Mouse (Mus musculus) heart, embryonic 12.5 days (tissue): ENCODE results near the gene She. TPM values are rescaled to one million over a fixed set of nuclear protein-coding genes. Genes with fewer than 3 reads are reported as not detected.

Source experiments
- ATAC-seq: fragments of 200-750 bp; cut with Nextera tagmentation; 2 replicates; pipeline ENCODE4 v1.8.0; 2017; ENCODE audit warnings: moderate TSS enrichment, moderate library complexity; ENCODE audit not compliant: insufficient number of reproducible peaks, low FRiP score
- H3K27ac ChIP-seq: fragments of 300-500 bp; sonication (generic); 2 replicates; pipeline ENCODE4 v1.5.1; 2016; ENCODE audit warnings: mild to moderate bottlenecking, moderate library complexity; ENCODE audit not compliant: poor library complexity, severe bottlenecking
- H3K27me3 ChIP-seq: fragments of 300-500 bp; sonication (generic); replicated peaks from 2 replicates; pipeline ENCODE4 v1.6.1; 2016; ENCODE audit warnings: mild to moderate bottlenecking, moderate library complexity
- H3K36me3 ChIP-seq: fragments of 300-500 bp; sonication (generic); 2 replicates; pipeline ENCODE4 v1.6.1; 2016; ENCODE audit warnings: mild to moderate bottlenecking, moderate library complexity
- H3K4me1 ChIP-seq: fragments of 300-500 bp; sonication (generic); replicated peaks from 2 replicates; pipeline ENCODE4 v1.6.1; 2016; ENCODE audit warnings: mild to moderate bottlenecking
- H3K4me2 ChIP-seq: fragments of 300-500 bp; sonication (generic); 2 replicates; pipeline ENCODE4 v1.6.1; 2016; ENCODE audit warnings: mild to moderate bottlenecking, moderate library complexity
- H3K4me3 ChIP-seq: fragments of 300-500 bp; sonication (generic); 2 replicates; pipeline ENCODE4 v1.5.1; 2016; ENCODE audit warnings: mild to moderate bottlenecking
- H3K9ac ChIP-seq: fragments of 300-500 bp; sonication (generic); 2 replicates; pipeline ENCODE4 v1.6.1; 2016; ENCODE audit warnings: mild to moderate bottlenecking, moderate library complexity
- H3K9me3 ChIP-seq: fragments of 300-500 bp; sonication (generic); replicated peaks from 2 replicates; pipeline ENCODE4 v1.6.1; 2016; ENCODE audit warnings: mild to moderate bottlenecking, moderate library complexity
- WGBS: fragments of 180-500 bp; shearing (Covaris S2); methylation state at CpG from one replicate; pipeline ENCODE4 v1.1.7; 2016; 5-methylcytosine and 5-hydroxymethylcytosine counted together
- polyA plus RNA-seq: library from polyadenylated mRNA; unstranded; fragments of >200 nt; fragmentation: Nextera tagmentation; extraction: Ambion mirVana; gene quantifications from 2 replicates; pipeline ENCODE4 v1.2.1, GENCODE M21; 2016

The She gene
- polyA plus RNA-seq, 1 experiment from 2014 or later: 9.6 TPM

DNA sequence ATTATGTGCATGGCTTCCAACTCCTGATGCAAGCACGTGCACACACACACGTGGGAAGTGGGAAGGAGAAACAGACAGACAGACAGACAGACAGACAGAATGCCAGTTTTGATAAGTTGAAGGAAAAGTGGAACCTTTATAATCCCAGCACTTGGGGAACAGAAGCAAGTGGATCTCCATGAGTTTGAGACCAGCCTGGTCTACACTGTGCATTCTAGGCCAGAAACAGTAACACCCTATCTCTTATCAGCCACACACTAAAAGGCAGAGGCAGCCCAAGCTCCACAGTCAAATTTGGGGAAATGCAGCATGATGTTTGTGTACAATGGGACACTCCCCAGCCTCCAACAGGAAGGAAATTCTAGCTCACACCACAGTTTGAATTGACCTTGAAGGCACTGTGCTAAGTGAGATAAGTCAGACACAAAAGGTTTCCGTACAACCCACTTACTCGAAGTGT, 52.4 kb downstream of the She start:
- no peak for ATAC-seq
- Histone ChIP-seq H3K4me3 (no peak overlapping the region), H3K36me3 (no peaks in the 10 kb centered on the region), H3K9me3 (no peaks in the 10 kb centered on the region), H3K9ac (no peak overlapping the region), H3K27me3 (no peaks in the 10 kb centered on the region), H3K4me2 (no peak overlapping the region), H3K27ac (no peak overlapping the region), H3K4me1 (0 out of 2 replicates have a peak, but pooled peaks cover 5% of the 10 kb centered on the region)
- 55% methylated on average over 4 of the region's 4 CpGs for WGBS

GRCm38 (mm10) chr3:89885766-89886165, 54.6 kb downstream of the She start:
- H3K27me3 ChIP-seq: no peaks in the 10 kb centered on the region
- H3K4me2 ChIP-seq: no peak overlapping the region
- no peak overlapping the region for H3K27ac ChIP-seq
- H3K4me3 ChIP-seq: no peak overlapping the region
- no peak overlapping the region for H3K9ac ChIP-seq
- 88% methylated on average over 11 of the region's 11 CpGs for WGBS
- H3K9me3 ChIP-seq: no peaks in the 10 kb centered on the region
- 0 out of 2 replicates have a peak, but pooled peaks have one; percentile 36 for ATAC-seq
- H3K36me3 ChIP-seq: no peaks in the 10 kb centered on the region
- H3K4me1 ChIP-seq: 0 out of 2 replicates have a peak, but pooled peaks cover 5% of the 10 kb centered on the region

- 76% methylated on average over 7 of the region's 7 CpGs for WGBS
- ATAC-seq: no peak
- H3K9me3 ChIP-seq: no peaks in the 10 kb centered on the region
- H3K4me3 ChIP-seq: no peak overlapping the region
- no peaks in the 10 kb centered on the region for H3K36me3 ChIP-seq
- no peak overlapping the region for H3K27ac ChIP-seq
- H3K9ac ChIP-seq: no peak overlapping the region
- H3K27me3 ChIP-seq: no peaks in the 10 kb centered on the region
- 0 out of 2 replicates have a peak, but pooled peaks cover 5% of the 10 kb centered on the region for H3K4me1 ChIP-seq
- no peak overlapping the region for H3K4me2 ChIP-seq
Observed at GRCm38 (mm10) chr3:89887582-89888230, 56.5 kb downstream of the She start.

DNA sequence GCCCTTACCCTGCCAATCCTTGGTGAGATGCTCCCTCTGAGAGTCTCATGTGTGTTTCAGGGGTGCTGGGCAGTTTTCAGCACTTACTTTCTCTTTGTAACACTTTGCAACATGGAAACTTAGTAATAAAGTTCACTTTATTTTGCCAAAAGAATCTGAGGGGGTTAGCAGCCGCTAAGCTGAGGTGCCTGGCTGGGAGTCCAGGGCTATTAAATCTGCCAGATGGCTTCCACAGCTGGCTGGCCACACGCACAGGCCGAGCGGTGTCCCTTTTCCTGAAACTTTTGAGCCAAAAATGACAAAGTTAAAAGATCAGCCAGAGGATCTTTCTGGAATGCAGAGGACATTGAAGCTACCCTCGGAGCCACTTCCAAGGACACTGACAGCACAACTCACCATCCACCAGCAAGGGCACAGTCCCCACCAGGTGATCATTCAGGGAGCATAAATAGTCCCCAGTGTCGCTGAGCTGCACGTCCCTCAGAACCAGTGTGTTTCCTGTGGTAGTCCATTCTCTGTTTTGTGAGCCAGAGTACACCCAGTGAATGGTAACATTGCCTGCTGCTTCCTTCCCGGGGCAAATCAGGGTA, 58.8 kb downstream of the She start:
- no peak overlapping the region for H3K4me3 ChIP-seq
- 71% methylated on average over 8 of the region's 8 CpGs for WGBS
- H3K27me3 ChIP-seq: no peaks in the 10 kb centered on the region
- no peaks in the 10 kb centered on the region for H3K9me3 ChIP-seq
- no peak overlapping the region for H3K4me2 ChIP-seq
- ATAC-seq: no peak
- H3K27ac ChIP-seq: no peak overlapping the region
- no peaks in the 10 kb centered on the region for H3K36me3 ChIP-seq
- H3K4me1 ChIP-seq: no peaks in the 10 kb centered on the region
- no peak overlapping the region for H3K9ac ChIP-seq

DNA sequence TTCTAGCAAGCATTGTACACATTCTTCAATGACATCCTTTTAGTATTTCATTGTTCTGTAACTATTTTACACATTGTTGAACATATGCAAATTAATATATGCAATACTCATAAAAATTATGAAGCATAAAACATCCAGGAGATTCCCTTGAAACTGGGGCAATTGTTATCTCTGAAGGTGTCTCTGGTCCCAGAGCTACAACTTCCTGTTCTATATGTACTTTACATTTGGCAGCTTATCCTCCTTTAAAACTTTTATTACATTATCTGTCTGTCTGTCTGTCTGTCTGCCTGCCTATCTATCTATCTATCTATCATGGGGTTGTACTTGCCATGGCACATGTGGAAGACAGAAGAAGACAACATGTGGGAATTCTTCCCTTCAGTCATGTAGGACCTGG, 60.5 kb downstream of the She start:
- Histone ChIP-seq H3K27me3 (0 out of 2 replicates have a peak, but pooled peaks cover 5% of the 10 kb centered on the region), H3K4me1 (no peaks in the 10 kb centered on the region), H3K9ac (no peak overlapping the region), H3K9me3 (no peaks in the 10 kb centered on the region), H3K27ac (no peak overlapping the region), H3K4me3 (no peak overlapping the region), H3K4me2 (no peak overlapping the region), H3K36me3 (no peaks in the 10 kb centered on the region)
- no peak for ATAC-seq

GRCm38 (mm10) chr3:89892517-89893106, 61.4 kb downstream of the She start:
- Histone ChIP-seq H3K9ac (no peak overlapping the region), H3K27me3 (peaks cover 10% of the 10 kb centered on the region; the same call in 1 of the 2 replicates), H3K9me3 (no peaks in the 10 kb centered on the region), H3K4me3 (no peak overlapping the region), H3K27ac (no peak overlapping the region), H3K36me3 (no peaks in the 10 kb centered on the region), H3K4me2 (no peak overlapping the region), H3K4me1 (no peaks in the 10 kb centered on the region)
- WGBS: 77% methylated on average over 5 of the region's 5 CpGs
- no peak for ATAC-seq

GRCm38 (mm10) chr3:89896571-89896970, 65.4 kb downstream of the She start:
- no peak overlapping the region for H3K27ac ChIP-seq
- H3K9me3 ChIP-seq: no peaks in the 10 kb centered on the region
- no peaks in the 10 kb centered on the region for H3K36me3 ChIP-seq
- H3K4me2 ChIP-seq: no peak overlapping the region
- H3K9ac ChIP-seq: no peak overlapping the region
- WGBS: 40% methylated on average over 5 of the region's 5 CpGs
- no peak overlapping the region for H3K4me3 ChIP-seq
- peaks cover 10% of the 10 kb centered on the region; the same call in 1 of the 2 replicates for H3K27me3 ChIP-seq
- ATAC-seq: no peak
- peaks cover 16% of the 10 kb centered on the region for H3K4me1 ChIP-seq

DNA sequence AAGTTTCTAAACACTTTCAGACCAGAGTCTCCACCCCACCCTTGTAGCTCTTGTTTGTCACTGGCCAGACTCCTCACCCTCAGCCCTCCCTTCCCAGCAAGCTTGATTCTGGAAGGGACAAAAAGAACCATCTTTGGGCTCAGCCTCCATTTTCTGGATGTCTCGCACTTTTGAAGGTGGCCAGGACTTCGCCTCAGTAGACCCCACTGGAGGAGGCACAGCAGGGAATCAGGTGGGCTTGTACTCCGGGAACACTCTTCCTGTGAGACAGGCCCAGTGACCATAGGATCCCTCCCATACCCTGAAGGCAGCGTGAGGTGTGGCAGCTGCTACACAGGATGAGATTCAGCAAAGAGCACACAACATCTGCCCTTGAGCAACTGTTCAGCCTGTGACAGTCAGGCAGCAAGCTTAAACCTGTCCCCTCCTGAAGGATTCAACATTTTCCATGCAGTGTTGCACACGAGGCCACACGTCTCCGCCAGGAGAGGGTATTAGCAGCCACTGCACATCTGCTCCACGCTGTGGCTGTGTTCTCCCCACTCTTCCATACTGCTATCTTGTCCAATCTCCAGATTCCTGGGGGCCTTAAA, 66.1 kb downstream of the She start:
- H3K4me2 ChIP-seq: no peak overlapping the region
- no peak for ATAC-seq
- H3K9ac ChIP-seq: no peak overlapping the region
- peaks cover 23% of the 10 kb centered on the region for H3K4me1 ChIP-seq
- 78% methylated on average over 8 of the region's 8 CpGs for WGBS
- peaks cover 10% of the 10 kb centered on the region; the same call in 1 of the 2 replicates for H3K27me3 ChIP-seq
- no peak overlapping the region for H3K4me3 ChIP-seq
- H3K9me3 ChIP-seq: no peaks in the 10 kb centered on the region
- H3K36me3 ChIP-seq: no peaks in the 10 kb centered on the region
- no peak overlapping the region for H3K27ac ChIP-seq

DNA sequence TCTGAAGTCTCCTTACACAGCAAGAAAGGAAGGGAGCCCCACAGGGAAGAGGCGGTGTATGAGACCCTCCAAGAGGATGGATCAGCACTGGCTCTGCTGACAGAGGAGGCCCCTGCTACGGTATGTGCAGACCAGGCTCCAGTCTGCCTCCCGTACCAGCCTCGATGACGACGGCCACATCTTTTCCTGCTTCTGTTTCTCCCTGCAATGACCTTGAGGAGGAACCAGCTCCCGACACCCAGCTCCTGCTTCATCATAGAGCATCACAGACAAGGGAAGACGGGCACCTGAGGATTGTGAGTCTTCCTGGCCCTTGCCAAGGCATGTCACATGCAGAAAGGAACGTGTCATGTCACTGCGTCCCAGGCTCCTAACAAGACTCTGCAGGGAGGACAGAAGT, 66.8 kb downstream of the She start:
- no peaks in the 10 kb centered on the region for H3K36me3 ChIP-seq
- WGBS: 63% methylated on average over 10 of the region's 10 CpGs
- no peak overlapping the region for H3K27ac ChIP-seq
- no peak overlapping the region for H3K4me2 ChIP-seq
- no peak for ATAC-seq
- H3K4me3 ChIP-seq: no peak overlapping the region
- H3K9ac ChIP-seq: no peak overlapping the region
- no peaks in the 10 kb centered on the region for H3K9me3 ChIP-seq
- H3K27me3 ChIP-seq: peaks cover 13% of the 10 kb centered on the region
- peaks cover 24% of the 10 kb centered on the region for H3K4me1 ChIP-seq

DNA sequence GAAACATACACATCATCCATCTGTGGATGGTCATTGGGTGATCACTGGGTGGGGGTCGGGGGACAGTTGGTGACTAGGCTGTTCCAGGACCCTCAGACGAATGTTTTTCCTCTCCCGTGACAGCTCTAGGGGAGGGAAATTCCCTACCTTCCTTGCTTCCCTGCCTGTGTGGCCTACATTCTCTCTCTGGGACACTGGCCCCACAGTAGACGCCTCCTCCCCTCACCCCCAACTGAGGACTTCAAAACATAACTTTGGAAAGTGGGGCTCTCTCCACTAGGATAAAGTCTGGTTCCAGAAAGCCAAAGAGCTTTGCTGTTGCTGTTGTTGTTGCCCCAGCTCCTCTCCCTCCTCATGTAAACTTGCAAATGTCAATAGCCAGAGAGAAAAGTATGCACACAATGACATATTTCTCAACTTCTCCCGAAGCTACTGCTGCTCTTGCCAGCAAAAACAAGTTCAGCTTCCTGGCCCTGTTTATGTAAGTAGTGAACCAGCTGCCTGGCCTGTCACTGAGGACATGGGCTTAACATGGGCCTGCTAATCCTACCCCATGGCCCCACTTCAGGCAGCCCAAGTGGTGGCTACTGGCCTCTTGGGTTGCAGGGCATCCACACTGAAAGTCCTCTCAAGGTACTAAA, 67.8 kb downstream of the She start:
- Histone ChIP-seq H3K27me3 (peaks cover 22% of the 10 kb centered on the region), H3K4me1 (peaks cover 24% of the 10 kb centered on the region), H3K9me3 (no peaks in the 10 kb centered on the region), H3K4me3 (no peak overlapping the region), H3K27ac (no peak overlapping the region), H3K9ac (no peak overlapping the region), H3K4me2 (no peak overlapping the region), H3K36me3 (no peaks in the 10 kb centered on the region)
- WGBS: 54% methylated on average over 5 of the region's 5 CpGs
- ATAC-seq: no peak

GRCm38 (mm10) chr3:89899511-89899908, 68.3 kb downstream of the She start:
- no peak overlapping the region for H3K27ac ChIP-seq
- peaks cover 23% of the 10 kb centered on the region for H3K27me3 ChIP-seq
- peaks cover 24% of the 10 kb centered on the region for H3K4me1 ChIP-seq
- H3K36me3 ChIP-seq: no peaks in the 10 kb centered on the region
- WGBS: 49% methylated on average over 8 of the region's 8 CpGs
- H3K4me2 ChIP-seq: no peak overlapping the region
- no peak overlapping the region for H3K4me3 ChIP-seq
- no peak overlapping the region for H3K9ac ChIP-seq
- ATAC-seq: no peak
- H3K9me3 ChIP-seq: no peaks in the 10 kb centered on the region
